Mouse (Mus musculus): ENCODE results near the gene Mad1l1. TPM values are rescaled to one million over a fixed set of nuclear protein-coding genes. Genes with fewer than 3 reads are reported as not detected.

Mad1l1 gene
- polyA plus RNA-seq, 1 experiment from 2014 or later, result 44.8 TPM

- H3K36me3 ChIP-seq, result no peaks in the 10 kb centered on the region
- H3K9ac ChIP-seq, result no peak overlapping the region
- no peak overlapping the region for H3K4me3 ChIP-seq
- no peak overlapping the region for H3K27ac ChIP-seq
- H3K4me2 ChIP-seq (replicated peaks), result no peak overlapping the region
- no peak for ATAC-seq (ENCODE audit: low FRiP score)
- no peaks in the 10 kb centered on the region for H3K4me1 ChIP-seq
- H3K9me3 ChIP-seq (replicated peaks), result peaks cover 23% of the 10 kb centered on the region
- 94% methylated on average over 3 of the region's 3 CpGs for WGBS
- no peaks in the 10 kb centered on the region; the same call in 1 of the 2 replicates for H3K27me3 ChIP-seq
Measured at GRCm38 (mm10) chr5:139991531-139991930, 329.8 kb downstream of the Mad1l1 start.

- Histone ChIP-seq H3K4me1 (0 out of 2 replicates have a peak, but pooled peaks cover 3% of the 10 kb centered on the region), H3K9ac (no peak overlapping the region), H3K36me3 (no peaks in the 10 kb centered on the region), H3K27ac (no peak overlapping the region), H3K4me2 (replicated peaks) (no peak overlapping the region), H3K27me3 (no peaks in the 10 kb centered on the region; the same call in 1 of the 2 replicates), H3K9me3 (replicated peaks) (peaks cover 12% of the 10 kb centered on the region), H3K4me3 (no peak overlapping the region)
- ATAC-seq (ENCODE audit: low FRiP score), result no peak
- 35% methylated on average over 18 of the region's 18 CpGs for WGBS
Measured at GRCm38 (mm10) chr5:139985073-139985746, 336.1 kb downstream of the Mad1l1 start.

- no peak for ATAC-seq (ENCODE audit: low FRiP score)
- no peak overlapping the region for H3K4me2 ChIP-seq (replicated peaks)
- H3K27ac ChIP-seq, result no peak overlapping the region
- no peaks in the 10 kb centered on the region for H3K36me3 ChIP-seq
- H3K9me3 ChIP-seq (replicated peaks), result no peaks in the 10 kb centered on the region
- H3K4me3 ChIP-seq, result no peak overlapping the region
- peaks cover 21% of the 10 kb centered on the region for H3K4me1 ChIP-seq
- H3K9ac ChIP-seq, result no peak overlapping the region
- WGBS, result 88% methylated on average over 1 of the region's 1 CpGs
- H3K27me3 ChIP-seq, result peaks cover 11% of the 10 kb centered on the region; the same call in 1 of the 2 replicates
Measured at GRCm38 (mm10) chr5:139981976-139982375, 339.4 kb downstream of the Mad1l1 start.

- no peak overlapping the region for H3K9ac ChIP-seq
- no peak for ATAC-seq (ENCODE audit: low FRiP score)
- H3K4me2 ChIP-seq (replicated peaks), result no peak overlapping the region
Measured at GRCm38 (mm10) chr5:139979371-139979770, 342.0 kb downstream of the Mad1l1 start.

GRCm38 (mm10) chr5:139978525-139979276 lies 342.7 kb downstream of the Mad1l1 start:
- ATAC-seq (ENCODE audit: low FRiP score), result no peak
- Histone ChIP-seq H3K36me3 (no peaks in the 10 kb centered on the region), H3K4me1 (peaks cover 23% of the 10 kb centered on the region), H3K4me2 (replicated peaks) (no peak overlapping the region), H3K4me3 (no peak overlapping the region), H3K9ac (no peak overlapping the region), H3K27ac (no peak overlapping the region), H3K27me3 (peaks cover 11% of the 10 kb centered on the region; the same call in 1 of the 2 replicates), H3K9me3 (replicated peaks) (no peaks in the 10 kb centered on the region)
- 11% methylated on average over 13 of the region's 13 CpGs for WGBS

More at GRCm38 (mm10) chr5:139979371-139979770, 342.0 kb downstream of the Mad1l1 start:
- Histone ChIP-seq H3K4me3 (no peak overlapping the region), H3K27me3 (peaks cover 11% of the 10 kb centered on the region; the same call in 1 of the 2 replicates), H3K4me1 (peaks cover 26% of the 10 kb centered on the region), H3K9me3 (replicated peaks) (no peaks in the 10 kb centered on the region), H3K36me3 (no peaks in the 10 kb centered on the region), H3K27ac (no peak overlapping the region)
- 82% methylated on average over 9 of the region's 9 CpGs for WGBS

- no peak overlapping the region for H3K4me3 ChIP-seq
- no peak overlapping the region for H3K4me2 ChIP-seq (replicated peaks)
- H3K4me1 ChIP-seq, result peaks cover 23% of the 10 kb centered on the region
- no peak overlapping the region for H3K27ac ChIP-seq
- H3K27me3 ChIP-seq, result peaks cover 11% of the 10 kb centered on the region; the same call in 1 of the 2 replicates
- H3K9me3 ChIP-seq (replicated peaks), result no peaks in the 10 kb centered on the region
- 44% methylated on average over 8 of the region's 8 CpGs for WGBS
- no peaks in the 10 kb centered on the region for H3K36me3 ChIP-seq
- ATAC-seq (ENCODE audit: low FRiP score), result no peak
- H3K9ac ChIP-seq, result no peak overlapping the region
Measured at GRCm38 (mm10) chr5:139977476-139977875, 343.9 kb downstream of the Mad1l1 start.

GRCm38 (mm10) chr5:139976584-139976983 lies 344.8 kb downstream of the Mad1l1 start:
- no peaks in the 10 kb centered on the region for H3K36me3 ChIP-seq
- H3K4me2 ChIP-seq (replicated peaks), result no peak overlapping the region
- no peak overlapping the region for H3K27ac ChIP-seq
- peaks cover 23% of the 10 kb centered on the region for H3K4me1 ChIP-seq
- H3K4me3 ChIP-seq, result no peak overlapping the region
- WGBS, result 83% methylated on average over 4 of the region's 4 CpGs
- no peak overlapping the region for H3K9ac ChIP-seq
- ATAC-seq (ENCODE audit: low FRiP score), result no peak
- H3K9me3 ChIP-seq (replicated peaks), result no peaks in the 10 kb centered on the region
- peaks cover 11% of the 10 kb centered on the region; the same call in 1 of the 2 replicates for H3K27me3 ChIP-seq

GRCm38 (mm10) chr5:139970186-139970631 lies 351.1 kb downstream of the Mad1l1 start:
- no peaks in the 10 kb centered on the region; the same call in 1 of the 2 replicates for H3K27me3 ChIP-seq
- H3K36me3 ChIP-seq, result no peaks in the 10 kb centered on the region
- 73% methylated on average over 12 of the region's 12 CpGs for WGBS
- H3K4me1 ChIP-seq, result peaks cover 5% of the 10 kb centered on the region; the same call in 1 of the 2 replicates
- no peak for ATAC-seq (ENCODE audit: low FRiP score)
- H3K9ac ChIP-seq, result no peak overlapping the region
- H3K27ac ChIP-seq, result no peak overlapping the region
- no peaks in the 10 kb centered on the region for H3K9me3 ChIP-seq (replicated peaks)
- H3K4me3 ChIP-seq, result no peak overlapping the region
- no peak overlapping the region for H3K4me2 ChIP-seq (replicated peaks)

- Histone ChIP-seq H3K4me2 (replicated peaks) (no peak overlapping the region), H3K36me3 (no peaks in the 10 kb centered on the region), H3K9me3 (replicated peaks) (no peaks in the 10 kb centered on the region), H3K4me1 (peaks cover 5% of the 10 kb centered on the region; the same call in 1 of the 2 replicates), H3K9ac (no peak overlapping the region), H3K27me3 (no peaks in the 10 kb centered on the region; the same call in 1 of the 2 replicates), H3K27ac (no peak overlapping the region), H3K4me3 (no peak overlapping the region)
- WGBS, result 87% methylated on average over 14 of the region's 14 CpGs
- no peak for ATAC-seq (ENCODE audit: low FRiP score)
Measured at GRCm38 (mm10) chr5:139969151-139969948, 352.0 kb downstream of the Mad1l1 start.

GRCm38 (mm10) chr5:139965596-139965995 lies 355.8 kb downstream of the Mad1l1 start:
- peaks cover 5% of the 10 kb centered on the region; the same call in 1 of the 2 replicates for H3K4me1 ChIP-seq
- no peak overlapping the region for H3K4me2 ChIP-seq (replicated peaks)
- no peaks in the 10 kb centered on the region for H3K27me3 ChIP-seq
- H3K9me3 ChIP-seq (replicated peaks), result no peaks in the 10 kb centered on the region
- H3K27ac ChIP-seq, result no peak overlapping the region
- no peak overlapping the region for H3K9ac ChIP-seq
- H3K36me3 ChIP-seq, result no peaks in the 10 kb centered on the region
- H3K4me3 ChIP-seq, result no peak overlapping the region
- ATAC-seq (ENCODE audit: low FRiP score), result no peak
- 89% methylated on average over 14 of the region's 14 CpGs for WGBS

GRCm38 (mm10) chr5:139964391-139964790 lies 357.0 kb downstream of the Mad1l1 start:
- Histone ChIP-seq H3K4me1 (no peaks in the 10 kb centered on the region), H3K4me2 (replicated peaks) (no peak overlapping the region), H3K9me3 (replicated peaks) (0 out of 2 replicates have a peak, but pooled peaks cover 4% of the 10 kb centered on the region), H3K27me3 (no peaks in the 10 kb centered on the region), H3K9ac (no peak overlapping the region), H3K4me3 (no peak overlapping the region), H3K36me3 (no peaks in the 10 kb centered on the region), H3K27ac (no peak overlapping the region)
- ATAC-seq (ENCODE audit: low FRiP score), result no peak
- 64% methylated on average over 5 of the region's 5 CpGs for WGBS

- Histone ChIP-seq H3K27ac (no peak overlapping the region), H3K9me3 (replicated peaks) (0 out of 2 replicates have a peak, but pooled peaks cover 4% of the 10 kb centered on the region), H3K27me3 (no peaks in the 10 kb centered on the region), H3K4me3 (no peak overlapping the region), H3K9ac (no peak overlapping the region), H3K4me2 (replicated peaks) (no peak overlapping the region), H3K36me3 (no peaks in the 10 kb centered on the region), H3K4me1 (0 out of 2 replicates have a peak, but pooled peaks cover 7% of the 10 kb centered on the region)
- no peak for ATAC-seq (ENCODE audit: low FRiP score)
- WGBS, result 90% methylated on average over 4 of the region's 4 CpGs
Measured at GRCm38 (mm10) chr5:139959741-139960140, 361.6 kb downstream of the Mad1l1 start.

All from hindbrain, embryonic 12.5 days (tissue).